Mouse (Mus musculus) monocyte, adult 2 months (primary cell): ENCODE measurements around the gene Tmem259.
A peak's percentile ranks its signal among the peaks of the same experiment; 100 is the strongest.

Source experiments
- DNase-seq, 2 experiments: peaks; one replicate each; pipeline ENCODE4 v3.0.0; 2022; ENCODE audit warnings: low spot score in 2 of 2, low read depth in 1 of 2

The Tmem259 gene

GRCm38 (mm10) chr10:79988506-79989271 lies 4.6 kb upstream of the Tmem259 start, which contains the start of gene Cnn2:
Gene Cnn2, plus strand, starts transcription at chr10:79988584.
- DNase-seq = no peak

DNA sequence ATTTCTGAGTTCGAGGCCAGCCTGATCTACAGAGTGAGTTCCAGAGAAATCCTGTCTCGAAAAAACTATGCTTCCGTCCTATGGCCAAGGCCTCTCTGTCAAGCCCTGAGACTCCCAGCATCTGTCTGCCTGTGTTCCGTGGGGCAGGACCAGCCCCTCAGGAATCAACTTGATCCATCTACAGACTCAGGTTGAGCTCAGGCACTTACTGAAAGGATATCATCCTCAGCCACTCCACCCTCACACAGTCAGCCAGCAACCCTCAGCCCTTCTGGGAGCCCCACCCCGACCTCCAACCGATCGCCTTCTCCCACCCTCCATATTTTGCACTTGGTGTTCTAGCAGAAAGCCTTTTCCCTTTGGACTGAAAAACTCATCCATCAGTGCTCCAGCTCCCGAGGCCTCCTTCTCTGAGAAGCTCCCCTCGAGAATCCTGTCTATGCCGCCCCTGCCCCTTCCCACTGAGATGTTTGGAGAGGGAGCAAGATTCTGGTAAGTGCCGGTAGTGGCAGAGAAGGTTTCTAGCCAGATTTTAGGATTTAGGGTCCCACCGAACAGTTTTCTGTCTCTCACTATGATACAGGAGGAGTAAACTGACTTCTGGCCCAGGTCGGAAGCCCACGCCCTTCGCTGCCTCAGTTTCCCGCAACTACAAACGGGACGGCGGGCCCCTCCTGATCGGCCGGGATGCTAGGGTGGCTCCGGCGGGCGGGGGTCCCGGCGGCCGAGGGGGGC lies 3.8 kb upstream of the Tmem259 start:
- DNase-seq = no peak

- DNase-seq = peak; percentile 74 to 93
These were observed 2.8 kb upstream of the Tmem259 start for GRCm38 (mm10) chr10:79986963-79987362.

GRCm38 (mm10) chr10:79986232-79986878 lies 2.2 kb upstream of the Tmem259 start:
- DNase-seq = no peak

GRCm38 (mm10) chr10:79985334-79986231 lies 1.5 kb upstream of the Tmem259 start:
- DNase-seq = peak in 1 of 2 experiments; percentile 43

- peak; percentile 91 to 92 for DNase-seq
These were observed 741 bp upstream of the Tmem259 start for GRCm38 (mm10) chr10:79984871-79985270.

GRCm38 (mm10) chr10:79983670-79984069 lies 460 bp downstream of the Tmem259 start:
- peak in 1 of 2 experiments; percentile 62 for DNase-seq

GRCm38 (mm10) chr10:79983205-79983604 lies 925 bp downstream of the Tmem259 start:
- DNase-seq = no peak

DNA sequence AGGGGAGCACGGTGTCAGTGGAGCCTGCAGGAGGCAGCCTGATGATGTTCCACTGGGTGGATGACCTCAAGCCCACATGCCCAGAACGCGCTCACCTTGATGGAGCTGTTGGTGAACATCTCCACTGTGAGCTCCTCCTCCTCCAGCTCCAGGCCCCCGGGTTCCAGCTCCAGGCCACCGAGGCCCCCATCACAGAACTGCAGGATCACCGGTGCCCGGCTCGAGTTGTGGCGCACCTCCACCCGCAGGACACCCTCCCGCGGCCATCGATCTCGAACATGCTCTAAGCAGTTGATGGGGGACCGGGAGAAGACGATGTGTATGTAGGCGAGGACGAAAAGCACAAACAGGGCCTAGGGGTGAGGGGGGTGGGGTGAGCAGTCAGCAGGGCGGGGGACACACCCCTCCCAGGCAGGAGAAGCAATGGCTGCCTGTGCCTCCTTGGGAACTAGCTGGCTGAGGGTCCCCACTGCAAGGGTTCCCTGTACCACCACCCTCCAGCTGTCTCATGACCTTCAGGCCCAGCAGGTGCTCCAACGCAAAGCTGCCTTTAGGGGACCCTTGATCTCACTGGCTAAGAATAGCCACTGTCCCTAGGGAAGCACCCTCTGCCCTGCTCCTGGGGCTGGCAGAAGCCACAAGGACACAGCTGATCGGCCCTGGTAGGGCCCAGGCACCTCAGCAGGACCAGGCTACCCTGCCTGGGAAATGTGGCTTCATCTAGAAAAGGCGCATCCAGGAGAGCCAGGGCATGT lies 4.6 kb downstream of the Tmem259 start:
- no peak for DNase-seq

GRCm38 (mm10) chr10:79978061-79978460 lies 6.1 kb downstream of the Tmem259 start:
- no peak for DNase-seq

DNA sequence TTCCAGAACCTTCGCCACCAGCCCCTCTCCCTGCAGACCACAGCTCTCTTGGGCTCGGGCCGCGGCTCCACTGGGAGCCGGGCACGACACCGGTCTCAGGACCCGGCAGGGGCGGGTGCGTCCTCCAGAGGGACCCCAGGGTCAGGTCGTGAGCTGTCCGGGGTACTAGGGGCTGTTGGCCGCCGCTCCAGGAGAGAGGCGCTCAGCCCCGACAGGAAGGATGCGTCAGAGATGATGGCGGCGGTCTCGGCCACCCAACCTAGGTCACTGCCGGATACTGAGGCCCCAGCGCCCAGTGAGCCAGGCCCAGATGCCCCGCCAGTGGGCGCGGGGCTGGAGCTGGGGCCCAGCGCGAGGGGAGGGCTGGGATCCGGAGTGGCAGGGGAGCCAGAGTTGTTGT lies 6.8 kb downstream of the Tmem259 start:
- DNase-seq = no peak

- DNase-seq = no peak
These were observed 7.4 kb downstream of the Tmem259 start for GRCm38 (mm10) chr10:79976722-79977107.

DNA sequence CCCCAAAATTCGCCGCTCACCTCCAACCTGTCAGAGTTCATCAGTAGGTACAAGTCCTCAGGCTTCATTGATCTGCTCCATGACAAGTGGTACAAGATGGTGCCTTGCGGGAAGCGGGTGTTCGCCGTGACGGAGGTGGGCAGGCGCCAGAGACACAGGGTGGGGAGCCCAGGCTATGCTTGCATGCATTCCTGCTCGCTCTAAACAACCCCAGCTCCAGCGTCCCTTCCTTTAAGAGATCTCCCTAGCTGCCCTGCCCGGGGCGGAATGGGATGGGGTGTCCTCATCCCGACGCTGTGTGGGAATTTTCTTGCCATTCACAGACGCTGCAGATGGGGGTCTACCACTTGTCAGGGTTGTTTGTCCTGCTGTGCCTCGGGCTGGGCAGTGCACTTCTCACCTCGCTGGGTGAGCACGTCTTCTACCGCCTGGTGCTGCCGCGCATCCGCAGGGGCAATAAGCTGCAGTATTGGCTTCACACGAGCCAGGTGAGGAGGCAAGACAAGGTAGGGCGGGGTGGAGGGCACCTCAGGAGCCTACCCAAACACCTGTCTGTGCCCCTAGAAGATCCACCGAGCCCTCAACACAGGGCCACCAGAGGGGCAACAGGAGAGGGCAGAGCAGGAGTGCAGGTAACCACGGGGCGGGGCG lies 7.9 kb downstream of the Tmem259 start:
- DNase-seq = no peak

DNA sequence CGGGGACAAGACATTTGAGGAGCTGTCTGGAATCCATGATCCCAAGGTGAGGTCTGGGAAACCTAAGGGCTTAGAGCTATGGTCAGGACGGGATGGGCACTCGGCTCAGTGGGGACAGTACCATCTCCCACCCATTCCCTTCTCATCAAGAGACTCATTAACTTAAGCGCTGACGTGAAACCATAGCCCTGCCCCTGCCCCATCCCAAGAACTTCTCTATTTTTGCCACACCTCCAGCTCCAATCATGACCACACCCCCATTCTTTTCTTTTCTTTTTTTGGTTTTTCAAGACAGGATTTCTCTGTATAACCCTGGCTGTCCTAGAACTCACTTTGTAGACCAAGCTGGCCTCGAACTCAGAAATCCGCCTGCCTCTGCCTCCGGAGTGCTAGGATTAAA lies 9.5 kb downstream of the Tmem259 start:
- no peak for DNase-seq

- DNase-seq = no peak
These were observed 10.0 kb downstream of the Tmem259 start for GRCm38 (mm10) chr10:79974087-79974486.

- no peak for DNase-seq
These were observed 11.3 kb downstream of the Tmem259 start for GRCm38 (mm10) chr10:79972831-79973230.

GRCm38 (mm10) chr10:79971183-79971497 lies 13.0 kb downstream of the Tmem259 start:
- DNase-seq = no peak

GRCm38 (mm10) chr10:79970415-79971182 lies 13.5 kb downstream of the Tmem259 start, which contains the start of gene Grin3b:
Gene Grin3b, plus strand, starts transcription at chr10:79970715.
- DNase-seq = no peak

GRCm38 (mm10) chr10:79969124-79969568 lies 15.0 kb downstream of the Tmem259 start:
- no peak for DNase-seq
